Mouse (Mus musculus) brain, embryonic 14.5 days (tissue): ENCODE measurements at regions not wholly inside any gene's neighbourhood (a gene's known extent, or its start where the extent isn't known, plus 50 kb on each side); places are given as distances from the start of the nearest gene placed in this dataset.

Experiments used
- CTCF ChIP-seq: fragments of 200-500 bp; IDR thresholded peaks from 2 replicates; pipeline ENCODE4 v1.5.1; 2012; ENCODE audit warnings: inconsistent platforms, mild to moderate bottlenecking, moderate library complexity, borderline replicate concordance; ENCODE audit not compliant: insufficient read depth, insufficient read length; ENCODE audit errors: extremely low read depth
- POLR2A ChIP-seq: fragments of 200-500 bp; IDR thresholded peaks from 2 replicates; pipeline ENCODE4 v1.6.1; 2012; ENCODE audit warnings: mild to moderate bottlenecking, inconsistent platforms, borderline replicate concordance; ENCODE audit not compliant: poor library complexity, insufficient read depth, insufficient read length, severe bottlenecking; ENCODE audit errors: extremely low read depth

- TF ChIP-seq POLR2A (no peak), CTCF (peak; percentile 76)
These were observed 243.4 kb downstream of the Gsdmc2 start for GRCm38 (mm10) chr15:63601543-63601942.
